Mouse (Mus musculus) central nervous system, embryonic 14 days (tissue): ENCODE data around the gene Mrpl50. TPM values are rescaled to one million over a fixed set of nuclear protein-coding genes. Genes with fewer than 3 reads are reported as not detected.

Experiments
- polyA plus RNA-seq: library from polyadenylated mRNA; depleted of rRNA; stranded (reverse); fragments of >200 nt; gene quantifications from 2 replicates; pipeline ENCODE4 v1.2.3, GENCODE M21; 2012; rRNA removed

The Mrpl50 gene
- polyA plus RNA-seq = 36.9 and 37.6 TPM in 2 replicates

GRCm38 (mm10) chr4:49520572-49521340 lies at the start of gene Mrpl50, which contains the start of gene Zfp189:
Gene Mrpl50, minus strand, starts transcription at chr4:49521093.
Gene Zfp189, plus strand, starts transcription at chr4:49521176.

GRCm38 (mm10) chr4:49549383-49549782 lies 28.5 kb upstream of the Mrpl50 start, which contains the start of gene Aldob:
Gene Aldob, minus strand, starts transcription at chr4:49549546.

GRCm38 (mm10) chr4:49506386-49506785 lies 14.5 kb downstream of the Mrpl50 start, which contains the start of gene Baat:
Gene Baat, minus strand, starts transcription at chr4:49506557.

DNA sequence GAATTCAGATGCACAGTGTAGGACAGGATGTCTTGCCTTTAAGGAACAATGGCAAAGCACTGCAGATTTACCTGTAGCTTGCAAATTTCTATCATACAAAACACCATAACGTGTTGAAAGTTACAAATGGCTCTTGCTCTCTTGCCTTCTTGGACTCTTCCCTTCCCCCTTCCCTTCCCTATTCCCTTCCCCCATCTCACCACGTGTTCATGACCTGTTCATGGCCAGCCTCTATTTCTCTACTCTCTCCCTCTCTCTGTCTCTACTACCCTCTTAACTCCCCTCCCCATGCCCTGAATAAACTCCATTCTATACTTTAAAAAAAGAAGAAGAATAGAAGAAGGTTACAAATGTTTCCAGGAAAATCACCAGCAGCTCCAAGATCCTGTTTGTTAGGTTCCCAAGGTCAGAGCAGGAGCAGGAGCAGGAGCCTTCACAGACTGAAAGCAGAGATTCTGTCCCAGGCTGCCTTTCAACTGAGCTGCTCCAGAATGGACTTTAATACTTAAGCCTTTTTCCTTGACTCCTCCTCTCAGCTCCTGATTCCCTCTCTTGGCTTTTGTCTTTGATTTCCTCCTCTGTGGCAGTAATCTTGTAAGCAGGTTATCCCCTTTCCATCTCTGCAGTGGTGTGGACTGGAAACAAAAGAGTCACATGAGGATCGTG lies 47.3 kb downstream of the Mrpl50 start, which contains the start of gene Acnat1:
Acnat1 (minus strand) TSS at position 478 of the 666 bp plus-strand sequence.

Other genes with a start within 250 kb of the Mrpl50 start
- gene Acnat2, start 112.9 kb downstream of the Mrpl50 start, polyA plus RNA-seq = not detected in 2 replicates
- 0.04 and 0.10 TPM in 2 replicates for gene Acnat1, start 47.2 kb downstream of the Mrpl50 start, polyA plus RNA-seq
- 0.12 and 0.21 TPM in 2 replicates for gene Baat, start 14.5 kb downstream of the Mrpl50 start, polyA plus RNA-seq
- 7.7 and 7.8 TPM in 2 replicates for gene Zfp189, start 83 bp upstream of the Mrpl50 start, polyA plus RNA-seq
- gene Aldob, start 28.5 kb upstream of the Mrpl50 start, polyA plus RNA-seq = 0.45 and 0.74 TPM in 2 replicates
- 36.2 and 42.2 TPM in 2 replicates for gene Tmem246, start 76.8 kb upstream of the Mrpl50 start, polyA plus RNA-seq
- gene Rnf20, start 110.9 kb upstream of the Mrpl50 start, polyA plus RNA-seq = 62.9 and 64.8 TPM in 2 replicates
- 0.16 and 0.24 TPM in 2 replicates for gene Ppp3r2, start 160.9 kb upstream of the Mrpl50 start, polyA plus RNA-seq